Mouse (Mus musculus): ENCODE results near the gene Acp7.

DNA sequence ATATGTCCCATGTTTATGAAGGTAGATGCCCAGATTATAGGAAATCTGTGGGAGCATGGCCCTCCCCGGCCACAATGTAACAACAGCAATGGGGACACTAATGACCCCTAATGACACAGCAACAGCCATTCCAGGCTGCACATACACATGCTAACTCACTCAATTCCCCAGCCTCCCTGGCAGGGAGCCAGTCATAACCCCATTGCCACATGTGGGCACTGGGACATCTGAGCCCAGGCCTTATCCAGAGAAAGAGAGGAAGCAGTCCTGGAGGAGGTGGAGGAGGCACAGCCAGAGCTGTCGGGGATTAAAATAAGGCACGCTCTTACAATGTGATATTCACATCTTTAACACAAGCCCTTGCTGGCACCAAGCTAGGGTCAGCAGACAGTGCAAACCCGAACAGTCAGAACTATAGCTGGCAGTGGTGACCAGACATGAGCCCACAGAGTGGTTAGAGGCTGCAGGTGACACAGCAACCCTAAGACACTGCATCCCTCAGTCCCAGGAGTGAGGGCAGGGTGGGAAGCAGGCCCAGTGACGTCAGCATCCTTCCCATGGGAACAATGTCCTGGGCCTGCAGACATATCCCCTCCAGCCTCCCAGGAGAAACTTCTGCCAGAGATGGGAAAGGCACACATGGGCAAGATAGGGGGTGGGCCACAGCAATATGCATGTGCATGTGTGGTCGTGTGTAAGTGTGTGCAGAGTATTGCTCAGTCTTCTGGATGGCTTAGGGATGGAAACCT, 44.3 kb downstream of the Acp7 start:
- no peak for TF ChIP-seq GATA1 (IDR thresholded peaks at IDR 0.05; ENCODE audit: borderline replicate concordance, low read length)
- no peak for TF ChIP-seq FLI1 (IDR thresholded peaks at IDR 0.05; ENCODE audit: low read length)

Measured in megakaryocyte, embryonic 14.5 days (primary cell).